Mouse (Mus musculus) megakaryocyte, embryonic 14.5 days (primary cell): ENCODE results near the gene Actr6.

Experiments
- FLI1 ChIP-seq: IDR thresholded peaks from 2 replicates; pipeline ENCODE4 v1.6.1; 2012; ENCODE audit warnings: low read length, inconsistent platforms, mixed read lengths
- GATA1 ChIP-seq: IDR thresholded peaks from 3 replicates; pipeline ENCODE4 v1.6.1; 2012; ENCODE audit warnings: mixed read lengths, low read length, inconsistent platforms, borderline replicate concordance

DNA sequence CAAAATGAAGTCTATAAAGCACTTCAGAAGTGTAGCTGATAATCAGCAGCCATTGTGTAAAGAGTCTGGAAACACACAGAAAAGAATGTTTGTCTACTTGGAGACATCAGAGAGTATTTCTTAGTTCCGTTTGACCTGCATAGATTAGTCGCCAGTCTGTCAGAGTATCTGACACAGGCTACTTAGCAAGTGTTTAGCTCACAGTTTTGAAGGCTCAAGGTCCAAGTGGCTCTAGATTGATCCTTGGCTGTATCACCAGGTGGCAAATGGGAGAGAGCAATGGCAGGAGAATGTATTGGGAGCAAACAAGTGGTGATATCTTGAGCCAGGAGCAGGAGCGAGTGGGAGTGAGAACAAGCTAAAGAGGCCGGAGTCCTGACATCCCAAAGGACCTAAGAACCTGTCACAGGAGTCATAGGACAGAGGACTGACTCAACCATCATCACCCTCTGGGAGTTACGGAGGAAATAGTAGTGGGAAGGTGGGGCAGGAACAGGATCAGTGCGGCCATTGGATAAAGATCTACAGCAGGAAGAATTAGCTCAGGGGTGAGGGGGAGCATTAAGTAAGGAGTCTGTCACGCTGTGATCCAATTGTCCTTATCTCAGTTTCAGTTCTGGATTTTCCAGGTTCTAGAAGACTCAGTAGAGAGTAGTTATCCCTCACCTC, 36.4 kb upstream of the Actr6 start:
- no peak for TF ChIP-seq GATA1
- TF ChIP-seq FLI1 = no peak
